Mouse (Mus musculus) ES-Bruce4 (cell line): ENCODE results near the gene Celsr1. TPM values are rescaled to one million over a fixed set of nuclear protein-coding genes. Genes with fewer than 3 reads are reported as not detected.

Source experiments
- H3K27ac ChIP-seq: 2 replicates; pipeline ENCODE4 v1.5.1; 2012; ENCODE audit warnings: low read length, inconsistent platforms; ENCODE audit not compliant: insufficient read depth
- H3K27me3 ChIP-seq: 2 replicates; pipeline ENCODE4 v1.6.1; 2012; ENCODE audit warnings: mild to moderate bottlenecking, low read length, inconsistent platforms; ENCODE audit not compliant: control insufficient read depth, poor library complexity, insufficient read depth, severe bottlenecking
- H3K36me3 ChIP-seq: 2 replicates; pipeline ENCODE4 v1.6.1; 2012; ENCODE audit warnings: inconsistent platforms, mild to moderate bottlenecking, low read length, moderate library complexity; ENCODE audit not compliant: control insufficient read depth, poor library complexity, insufficient read depth, severe bottlenecking
- H3K4me1 ChIP-seq: one replicate; pipeline ENCODE4 v1.8.1; 2011; ENCODE audit warnings: low read length; ENCODE audit not compliant: control insufficient read depth, insufficient read depth
- H3K4me3 ChIP-seq: 2 replicates; pipeline ENCODE4 v1.5.1; 2011; ENCODE audit warnings: low read depth, mild to moderate bottlenecking, low read length
- H3K9ac ChIP-seq: 2 replicates; pipeline ENCODE4 v1.6.1; 2012; ENCODE audit warnings: low read depth, mild to moderate bottlenecking, inconsistent platforms; ENCODE audit not compliant: poor library complexity, severe bottlenecking
- H3K9me3 ChIP-seq: replicated peaks from 2 replicates; pipeline ENCODE4 v1.6.1; 2012; ENCODE audit warnings: mild to moderate bottlenecking, low read length, inconsistent platforms; ENCODE audit not compliant: control insufficient read depth, poor library complexity, insufficient read depth, severe bottlenecking
- CTCF ChIP-seq: IDR thresholded peaks from one replicate; pipeline ENCODE4 v1.8.1; 2011; ENCODE audit warnings: low read depth, low read length
- EP300 ChIP-seq: IDR thresholded peaks from 2 replicates; pipeline ENCODE4 v1.6.1; 2011; ENCODE audit warnings: low read depth, low read length; ENCODE audit not compliant: insufficient read depth
- POLR2A ChIP-seq: IDR thresholded peaks from one replicate; pipeline ENCODE4 v1.8.1; 2011; ENCODE audit warnings: low read length; ENCODE audit not compliant: insufficient read depth
- polyA plus RNA-seq: library from polyadenylated mRNA; stranded (reverse); fragments of >200 nt; gene quantifications from 2 replicates; pipeline ENCODE4 v1.2.4, GENCODE M21; 2011; ENCODE audit warnings: low read depth; ENCODE audit not compliant: missing spikeins, insufficient read depth, insufficient read length

Gene Celsr1
- polyA plus RNA-seq, 1 experiment, result 10.2 TPM

GRCm38 (mm10) chr15:86034021-86034523 is 495 bp upstream of the Celsr1 start:
- Histone ChIP-seq H3K27me3 (no peaks in the 10 kb centered on the region), H3K36me3 (no peaks in the 10 kb centered on the region), H3K4me1 (no peaks in the 10 kb centered on the region), H3K27ac (no peak overlapping the region), H3K9ac (peak overlapping the region; percentile 80), H3K4me3 (peak overlapping the region; percentile 84), H3K9me3 (no peaks in the 10 kb centered on the region)
- TF ChIP-seq CTCF (no peak), EP300 (no peak), POLR2A (peak; percentile 31)

- H3K4me1 ChIP-seq, result no peaks in the 10 kb centered on the region
- H3K4me3 ChIP-seq, result peak overlapping the region; percentile 84
- H3K27me3 ChIP-seq, result no peaks in the 10 kb centered on the region
- TF ChIP-seq EP300, result 0 out of 2 replicates have a peak, but pooled peaks have one; percentile 50
- peak; percentile 88 for TF ChIP-seq CTCF
- no peak for TF ChIP-seq POLR2A
- no peaks in the 10 kb centered on the region for H3K36me3 ChIP-seq
- H3K9me3 ChIP-seq, result no peaks in the 10 kb centered on the region
- no peak overlapping the region for H3K27ac ChIP-seq
- H3K9ac ChIP-seq, result peak overlapping the region; percentile 80
Observed at GRCm38 (mm10) chr15:86032811-86033190, 776 bp downstream of the Celsr1 start.

GRCm38 (mm10) chr15:86029981-86030380 is 3.6 kb downstream of the Celsr1 start:
- Histone ChIP-seq H3K9me3 (no peaks in the 10 kb centered on the region), H3K27ac (no peak overlapping the region), H3K9ac (peak overlapping the region; percentile 14; the same call in 1 of the 2 replicates), H3K4me3 (no peak overlapping the region), H3K27me3 (no peaks in the 10 kb centered on the region), H3K36me3 (no peaks in the 10 kb centered on the region), H3K4me1 (no peaks in the 10 kb centered on the region)
- TF ChIP-seq EP300 (no peak), CTCF (peak; percentile 39)

- Histone ChIP-seq H3K36me3 (no peaks in the 10 kb centered on the region), H3K27ac (no peak overlapping the region), H3K27me3 (no peaks in the 10 kb centered on the region), H3K4me1 (no peaks in the 10 kb centered on the region), H3K9ac (no peak overlapping the region), H3K9me3 (no peaks in the 10 kb centered on the region), H3K4me3 (no peak overlapping the region)
- TF ChIP-seq EP300 (no peak), POLR2A (no peak), CTCF (no peak)
Observed at GRCm38 (mm10) chr15:86027871-86028270, 5.7 kb downstream of the Celsr1 start.

GRCm38 (mm10) chr15:86021971-86022370 is 11.6 kb downstream of the Celsr1 start:
- Histone ChIP-seq H3K9ac (no peak overlapping the region), H3K4me1 (no peaks in the 10 kb centered on the region), H3K36me3 (no peaks in the 10 kb centered on the region), H3K9me3 (no peaks in the 10 kb centered on the region), H3K27ac (no peak overlapping the region), H3K4me3 (no peak overlapping the region), H3K27me3 (no peaks in the 10 kb centered on the region)
- TF ChIP-seq CTCF (no peak), EP300 (no peak), POLR2A (no peak)

GRCm38 (mm10) chr15:86021301-86021700 is 12.3 kb downstream of the Celsr1 start:
- Histone ChIP-seq H3K9me3 (no peaks in the 10 kb centered on the region), H3K27me3 (no peaks in the 10 kb centered on the region), H3K36me3 (no peaks in the 10 kb centered on the region), H3K9ac (no peak overlapping the region), H3K4me3 (no peak overlapping the region), H3K4me1 (no peaks in the 10 kb centered on the region), H3K27ac (no peak overlapping the region)
- TF ChIP-seq EP300, result no peak
